Mouse (Mus musculus) telencephalon, adult 2 months (tissue): ENCODE measurements around the gene Rhot1.
A peak's percentile ranks its signal among the peaks of the same experiment; 100 is the strongest.
"Not testable (repeated sequence)": the region's sequence is repeated elsewhere in the genome, so short reads cannot be mapped to it uniquely, and the experiment has no call there.

Source experiments
- DNase-seq: peaks from one replicate; pipeline ENCODE4 v3.0.0-alpha.2; 2011; ENCODE audit warnings: low read depth, low spot score

Gene Rhot1

GRCm38 (mm10) chr11:80193827-80194226, 15.0 kb upstream of the Rhot1 start:
- no peak for DNase-seq

- no peak for DNase-seq
Measured at GRCm38 (mm10) chr11:80196351-80196750, 12.5 kb upstream of the Rhot1 start.

- no peak for DNase-seq
Measured at GRCm38 (mm10) chr11:80199316-80199715, 9.5 kb upstream of the Rhot1 start.

GRCm38 (mm10) chr11:80199773-80200172, 9.0 kb upstream of the Rhot1 start:
- no peak for DNase-seq

GRCm38 (mm10) chr11:80200326-80200725, 8.5 kb upstream of the Rhot1 start:
- DNase-seq, result no peak

GRCm38 (mm10) chr11:80202296-80202695, 6.5 kb upstream of the Rhot1 start:
- no peak for DNase-seq

- DNase-seq, result no peak
Measured at GRCm38 (mm10) chr11:80204037-80204436, 4.8 kb upstream of the Rhot1 start.

GRCm38 (mm10) chr11:80204941-80205340, 3.9 kb upstream of the Rhot1 start:
- DNase-seq, result no peak

- DNase-seq, result no peak
Measured at GRCm38 (mm10) chr11:80208465-80208859, 357 bp upstream of the Rhot1 start.

GRCm38 (mm10) chr11:80210321-80210720, 1.5 kb downstream of the Rhot1 start:
- DNase-seq, result no peak

GRCm38 (mm10) chr11:80212282-80212681, 3.5 kb downstream of the Rhot1 start:
- no peak for DNase-seq

- DNase-seq, result no peak
Measured at GRCm38 (mm10) chr11:80215291-80215690, 6.5 kb downstream of the Rhot1 start.

- DNase-seq, result no peak
Measured at GRCm38 (mm10) chr11:80218657-80219293, 10.0 kb downstream of the Rhot1 start.

GRCm38 (mm10) chr11:80230066-80230465, 21.2 kb downstream of the Rhot1 start:
- not testable (repeated sequence) for DNase-seq

GRCm38 (mm10) chr11:80237278-80237677, 28.5 kb downstream of the Rhot1 start:
- DNase-seq, result no peak

- DNase-seq, result no peak
Measured at GRCm38 (mm10) chr11:80238306-80238705, 29.5 kb downstream of the Rhot1 start.

GRCm38 (mm10) chr11:80247026-80247425, 38.2 kb downstream of the Rhot1 start:
- no peak for DNase-seq

GRCm38 (mm10) chr11:80248531-80248930, 39.7 kb downstream of the Rhot1 start:
- no peak for DNase-seq

- no peak for DNase-seq
Measured at GRCm38 (mm10) chr11:80264137-80264536, 55.3 kb downstream of the Rhot1 start.

GRCm38 (mm10) chr11:80271096-80271495, 62.3 kb downstream of the Rhot1 start:
- DNase-seq, result no peak

- no peak for DNase-seq
Measured at GRCm38 (mm10) chr11:80275011-80275410, 66.2 kb downstream of the Rhot1 start.

- peak; percentile 70 for DNase-seq
Measured at GRCm38 (mm10) chr11:80278054-80278453, 69.2 kb downstream of the Rhot1 start.

- no peak for DNase-seq
Measured at GRCm38 (mm10) chr11:80283786-80284185, 75.0 kb downstream of the Rhot1 start.

- DNase-seq, result no peak
Measured at GRCm38 (mm10) chr11:80284641-80285040, 75.8 kb downstream of the Rhot1 start.
